Mouse (Mus musculus) neural tube, embryonic 13.5 days (tissue): ENCODE results near the gene Cped1. TPM values are rescaled to one million over a fixed set of nuclear protein-coding genes. Genes with fewer than 3 reads are reported as not detected.

ENCODE experiments used
- polyA plus RNA-seq: library from polyadenylated mRNA; unstranded; fragments of >200 nt; fragmentation: Nextera tagmentation; extraction: Ambion mirVana; gene quantifications from 2 replicates; pipeline ENCODE4 v1.2.1, GENCODE M21; 2015

Gene Cped1
- polyA plus RNA-seq, 1 experiment from 2014 or later = 3.6 TPM

Other genes starting within 250 kb of the Cped1 start
- gene Tspan12, start 133.4 kb upstream of the Cped1 start, polyA plus RNA-seq = 77.5 and 78.9 TPM in 2 replicates
- gene Ing3, start 36.3 kb upstream of the Cped1 start, polyA plus RNA-seq = 46.4 and 48.1 TPM in 2 replicates